ENCODE assay signal across 25 mouse cellular contexts in genomic region chr19:43175437-43175965, GRCm38 (mm10).
"Had no signal": no experiment of that assay in that cellular context is flagged by ENCODE, and none has a peak within 500 bp of the region (broad histone marks: within the 10 kb centered on the region; RNA-seq: fewer than 3 reads in every experiment).

No protein-coding gene starts in this region.

- H3K36me3 ChIP-seq: heart, embryonic 13.5 days; hindbrain, embryonic 10.5 days; hindbrain, embryonic 12.5 days; intestine, embryonic 15.5 days; limb, embryonic 10.5 days; limb, embryonic 12.5 days had no signal

- H3K4me2 ChIP-seq: heart, embryonic 11.5 days; heart, embryonic 13.5 days; hindbrain, embryonic 12.5 days; hindbrain, embryonic 14.5 days; intestine, embryonic 15.5 days; limb, embryonic 12.5 days; liver, embryonic 11.5 days had no signal

- H3K9ac ChIP-seq: heart, embryonic 13.5 days; hindbrain, embryonic 12.5 days; hindbrain, embryonic 14.5 days; intestine, embryonic 15.5 days; limb, embryonic 12.5 days had no signal

- DNase-seq: gastrocnemius, adult 2 months; gastrocnemius, postnatal 10 days; gastrocnemius, postnatal 25 days; heart, adult 18-20 months; heart, postnatal 4 days; kidney, adult 18-20 months; kidney, adult 9 months; kidney, postnatal 14 days; kidney, postnatal 36 days; liver had no signal

- H3K27me3 ChIP-seq: heart, embryonic 13.5 days; hindbrain, embryonic 12.5 days; intestine, embryonic 15.5 days; limb, embryonic 12.5 days had no signal

- H3K4me3 ChIP-seq: gastrocnemius, adult 2 months; heart, embryonic 13.5 days; hindbrain, embryonic 10.5 days; hindbrain, embryonic 12.5 days; intestine, embryonic 15.5 days; layer of hippocampus, adult 2 months; left cerebral cortex, adult 2 months; limb, embryonic 10.5 days; limb, embryonic 12.5 days had no signal

- H3K27ac ChIP-seq: gastrocnemius, adult 2 months; heart, embryonic 13.5 days; hindbrain, embryonic 10.5 days; hindbrain, embryonic 12.5 days; hindbrain, embryonic 14.5 days; intestine, embryonic 15.5 days; layer of hippocampus, adult 2 months; left cerebral cortex, adult 2 months; limb, embryonic 10.5 days; limb, embryonic 12.5 days had no signal

- H3K9me3 ChIP-seq: heart, embryonic 13.5 days; hindbrain, embryonic 10.5 days; hindbrain, embryonic 12.5 days; intestine, embryonic 15.5 days; limb, embryonic 10.5 days; limb, embryonic 12.5 days had no signal

- H3K4me1 ChIP-seq: hindbrain, embryonic 10.5 days; hindbrain, embryonic 12.5 days had no signal

- ATAC-seq: forebrain, embryonic 16.5 days; hindbrain, embryonic 16.5 days; inflammation-experienced regulatory T-cells, adult 6 months; intestine, embryonic 15.5 days; intestine, postnatal 0 days had no signal
